Mouse (Mus musculus): ENCODE data around the gene Cnnm2. TPM values are rescaled to one million over a fixed set of nuclear protein-coding genes. Genes with fewer than 3 reads are reported as not detected.

Cnnm2 gene
- polyA plus RNA-seq, 1 experiment, result 15.5 TPM

DNA sequence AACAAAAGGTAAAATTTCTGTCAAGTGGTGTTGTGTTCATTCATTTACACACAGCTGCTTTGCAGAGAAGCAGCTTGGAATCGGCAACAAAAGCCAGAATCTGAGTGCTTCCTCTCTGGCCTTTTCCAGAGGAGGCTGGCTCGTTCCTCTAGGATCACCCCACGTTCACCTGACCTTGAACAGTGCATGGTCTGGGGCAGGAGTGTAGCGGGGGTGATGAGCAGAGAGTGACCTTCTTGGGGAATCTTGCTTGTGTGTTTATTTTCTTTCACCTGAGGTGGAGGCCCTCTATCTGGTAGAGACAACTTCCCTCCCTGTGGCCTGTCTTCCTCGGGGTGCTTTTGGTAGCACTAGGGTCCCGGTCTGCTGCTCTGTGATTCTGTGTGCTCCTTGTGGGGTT lies 94.8 kb downstream of the Cnnm2 start:
- TF ChIP-seq CTCF (IDR thresholded peaks at IDR 0.05; ENCODE audit: borderline replicate concordance, extremely low read depth, insufficient read depth, insufficient read length), result no peak
- no peak for TF ChIP-seq POLR2A (IDR thresholded peaks at IDR 0.05; ENCODE audit: borderline replicate concordance, extremely low read depth, insufficient read depth, insufficient read length, poor library complexity, severe bottlenecking)
- DNase-seq (ENCODE audit: low read depth), result no peak

DNA sequence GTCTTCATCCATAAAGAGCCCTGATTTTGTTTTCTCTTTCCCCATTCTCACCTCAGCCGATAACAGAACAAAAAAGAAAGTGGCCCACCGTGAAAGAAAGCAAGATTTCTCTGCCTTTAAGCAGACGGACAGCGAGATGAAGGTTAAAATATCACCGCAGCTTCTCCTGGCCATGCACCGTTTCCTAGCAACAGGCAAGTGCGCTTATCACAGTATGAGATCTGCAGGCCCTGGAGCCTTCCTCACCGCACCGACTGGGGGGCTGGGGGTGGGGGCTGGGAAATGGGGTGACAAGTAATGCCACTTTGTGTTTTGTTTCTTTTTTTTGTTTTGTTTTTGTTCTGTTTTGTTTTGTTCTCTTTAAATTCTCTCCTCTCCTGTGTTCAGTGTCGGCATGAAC lies 95.4 kb downstream of the Cnnm2 start:
- TF ChIP-seq CTCF (IDR thresholded peaks at IDR 0.05; ENCODE audit: borderline replicate concordance, extremely low read depth, insufficient read depth, insufficient read length) (no peak), POLR2A (IDR thresholded peaks at IDR 0.05; ENCODE audit: borderline replicate concordance, extremely low read depth, insufficient read depth, insufficient read length, poor library complexity, severe bottlenecking) (no peak)
- DNase-seq (ENCODE audit: low read depth), result peak; percentile 58

- DNase-seq (ENCODE audit: low read depth), result peak; percentile 57
- TF ChIP-seq CTCF (IDR thresholded peaks at IDR 0.05; ENCODE audit: borderline replicate concordance, extremely low read depth, insufficient read depth, insufficient read length), result peak; percentile 24; the same call in 1 of the 2 replicates
- no peak for TF ChIP-seq POLR2A (IDR thresholded peaks at IDR 0.05; ENCODE audit: borderline replicate concordance, extremely low read depth, insufficient read depth, insufficient read length, poor library complexity, severe bottlenecking)
Measured at GRCm38 (mm10) chr19:46857277-46857989, 96.0 kb downstream of the Cnnm2 start.

GRCm38 (mm10) chr19:46858200-46858599 lies 96.8 kb downstream of the Cnnm2 start:
- TF ChIP-seq POLR2A (IDR thresholded peaks at IDR 0.05; ENCODE audit: borderline replicate concordance, extremely low read depth, insufficient read depth, insufficient read length, poor library complexity, severe bottlenecking) (no peak), CTCF (IDR thresholded peaks at IDR 0.05; ENCODE audit: borderline replicate concordance, extremely low read depth, insufficient read depth, insufficient read length) (no peak)
- DNase-seq (ENCODE audit: low read depth), result no peak

DNA sequence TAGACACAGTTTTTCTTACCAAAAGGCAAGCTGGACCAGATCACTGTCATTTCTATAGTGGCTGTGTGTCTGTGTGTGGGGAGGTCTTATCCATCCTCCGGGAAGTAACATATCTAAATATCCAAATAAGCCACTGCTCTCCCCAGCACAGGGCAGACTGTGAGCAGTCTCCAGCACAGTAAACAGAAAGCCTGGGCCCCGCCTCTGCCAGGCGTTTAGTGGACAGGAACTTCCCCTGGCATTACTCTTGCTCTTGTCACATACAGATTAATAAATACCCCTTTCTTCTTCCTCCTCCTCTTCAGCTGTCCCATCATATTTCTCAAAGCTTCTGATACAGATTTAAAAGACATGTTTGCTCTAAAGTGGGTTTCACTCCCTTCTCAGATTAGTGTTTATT lies 101.2 kb downstream of the Cnnm2 start:
- no peak for DNase-seq (ENCODE audit: low read depth)
- no peak for TF ChIP-seq POLR2A (IDR thresholded peaks at IDR 0.05; ENCODE audit: borderline replicate concordance, extremely low read depth, insufficient read depth, insufficient read length, poor library complexity, severe bottlenecking)
- TF ChIP-seq CTCF (IDR thresholded peaks at IDR 0.05; ENCODE audit: borderline replicate concordance, extremely low read depth, insufficient read depth, insufficient read length), result no peak

DNA sequence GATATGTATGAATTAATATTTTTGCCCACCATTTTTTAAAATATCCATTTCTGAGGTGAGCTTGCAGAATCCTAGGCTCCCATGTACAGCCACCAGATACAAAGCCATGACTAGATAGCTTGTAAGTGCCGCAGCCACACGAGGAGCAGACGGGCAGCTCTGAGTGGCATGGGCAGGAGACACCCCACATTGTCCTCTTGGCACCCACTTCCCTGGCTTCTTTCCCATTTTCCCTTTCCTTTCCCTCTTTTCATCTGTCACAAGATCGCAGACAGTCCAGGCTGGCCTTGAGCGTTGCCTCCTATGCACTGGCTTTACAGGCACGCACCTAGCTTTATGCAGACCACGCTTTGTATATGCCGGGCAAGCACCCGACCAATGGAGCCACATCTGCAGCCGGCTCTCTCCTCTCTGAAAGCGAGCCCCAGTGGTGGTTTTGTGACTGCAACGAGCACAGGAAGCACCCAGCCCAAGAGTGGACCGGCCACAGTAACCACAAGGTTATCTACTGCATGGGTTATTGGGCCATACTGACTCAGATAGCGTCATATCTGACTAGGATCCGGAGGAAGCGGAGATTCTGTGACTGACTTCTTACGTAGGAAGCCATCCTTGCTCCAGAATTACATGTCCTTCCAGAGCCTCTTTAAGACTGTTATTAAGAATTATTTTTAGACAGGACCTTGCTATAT lies 102.0 kb downstream of the Cnnm2 start:
- DNase-seq (ENCODE audit: low read depth), result no peak
- TF ChIP-seq POLR2A (IDR thresholded peaks at IDR 0.05; ENCODE audit: borderline replicate concordance, extremely low read depth, insufficient read depth, insufficient read length, poor library complexity, severe bottlenecking), result no peak
- no peak for TF ChIP-seq CTCF (IDR thresholded peaks at IDR 0.05; ENCODE audit: borderline replicate concordance, extremely low read depth, insufficient read depth, insufficient read length)

DNA sequence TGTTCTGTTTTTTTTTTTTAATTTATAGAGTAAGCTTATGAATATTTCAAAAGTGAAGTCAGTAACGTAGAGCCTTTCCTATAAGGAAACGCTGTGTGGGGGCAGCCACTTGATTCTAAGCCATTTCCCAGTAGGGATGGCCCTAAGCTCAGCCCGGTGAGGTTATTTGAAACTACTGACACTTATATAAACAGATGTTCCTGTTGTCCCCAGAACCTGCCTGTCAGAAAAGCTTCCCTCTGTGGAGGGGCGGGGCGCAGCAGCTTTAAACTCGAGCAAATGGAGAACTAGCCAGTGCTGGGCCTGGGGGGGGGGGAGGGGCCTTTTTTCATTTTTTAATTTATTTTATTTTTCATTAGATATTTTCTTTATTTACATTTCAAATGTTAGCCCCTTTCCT lies 102.7 kb downstream of the Cnnm2 start:
- TF ChIP-seq CTCF (IDR thresholded peaks at IDR 0.05; ENCODE audit: borderline replicate concordance, extremely low read depth, insufficient read depth, insufficient read length) (no peak), POLR2A (IDR thresholded peaks at IDR 0.05; ENCODE audit: borderline replicate concordance, extremely low read depth, insufficient read depth, insufficient read length, poor library complexity, severe bottlenecking) (no peak)
- DNase-seq (ENCODE audit: low read depth), result no peak

DNA sequence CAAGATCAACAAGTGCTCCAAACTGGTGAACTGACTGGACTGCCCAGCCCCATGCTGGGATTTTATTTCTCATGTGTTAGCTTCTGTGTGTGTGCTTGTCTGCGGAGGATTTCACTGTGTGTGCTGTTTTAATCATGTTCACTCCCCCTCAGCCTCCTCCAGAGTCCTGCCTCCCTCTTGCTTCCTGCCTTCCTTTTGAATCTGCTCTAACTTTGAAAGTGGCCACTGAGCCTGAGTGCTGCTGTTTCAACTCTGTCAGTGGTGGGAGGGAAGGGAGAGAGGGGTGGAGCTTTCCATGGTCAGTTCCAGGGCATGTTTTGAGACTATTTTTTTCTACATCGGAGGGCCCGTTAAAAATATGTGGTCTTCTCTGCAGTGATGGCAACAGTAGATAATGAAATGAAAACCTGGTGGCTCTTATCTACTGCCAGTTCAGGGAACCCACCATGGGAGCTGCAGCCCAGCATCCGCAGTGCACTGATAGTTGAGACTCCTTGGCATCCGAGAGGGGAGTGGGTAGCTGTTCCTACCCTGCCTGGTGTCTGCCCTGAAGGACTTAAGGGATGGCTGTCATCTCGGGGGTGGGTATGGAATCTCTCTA lies 103.4 kb downstream of the Cnnm2 start:
- DNase-seq (ENCODE audit: low read depth), result no peak
- TF ChIP-seq CTCF (IDR thresholded peaks at IDR 0.05; ENCODE audit: borderline replicate concordance, extremely low read depth, insufficient read depth, insufficient read length) (no peak), POLR2A (IDR thresholded peaks at IDR 0.05; ENCODE audit: borderline replicate concordance, extremely low read depth, insufficient read depth, insufficient read length, poor library complexity, severe bottlenecking) (no peak)

GRCm38 (mm10) chr19:46865381-46865780 lies 104.0 kb downstream of the Cnnm2 start:
- DNase-seq (ENCODE audit: low read depth), result no peak
- TF ChIP-seq CTCF (IDR thresholded peaks at IDR 0.05; ENCODE audit: borderline replicate concordance, extremely low read depth, insufficient read depth, insufficient read length) (no peak), POLR2A (IDR thresholded peaks at IDR 0.05; ENCODE audit: borderline replicate concordance, extremely low read depth, insufficient read depth, insufficient read length, poor library complexity, severe bottlenecking) (no peak)

DNA sequence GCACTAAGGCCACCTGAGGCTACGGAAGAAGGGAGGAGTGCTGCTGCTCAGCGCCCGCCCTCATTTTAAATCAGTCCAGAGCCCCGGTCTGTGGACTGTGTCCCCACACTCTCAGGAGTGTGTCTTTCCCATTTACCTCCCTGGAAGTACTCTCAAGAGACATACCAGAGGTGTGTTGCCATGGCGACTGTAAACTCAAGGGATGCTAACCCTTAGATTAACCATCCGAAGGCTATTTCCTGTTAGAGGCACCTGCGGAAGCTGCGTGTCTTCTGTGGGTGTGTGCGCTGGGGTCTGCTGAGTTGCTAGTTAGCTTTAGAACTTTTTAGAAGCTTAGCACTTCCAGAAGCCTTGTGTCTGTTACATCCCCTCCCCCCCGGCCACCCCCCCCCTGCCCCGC lies 107.7 kb downstream of the Cnnm2 start:
- DNase-seq (ENCODE audit: low read depth), result no peak
- TF ChIP-seq POLR2A (IDR thresholded peaks at IDR 0.05; ENCODE audit: borderline replicate concordance, extremely low read depth, insufficient read depth, insufficient read length, poor library complexity, severe bottlenecking) (no peak), CTCF (IDR thresholded peaks at IDR 0.05; ENCODE audit: borderline replicate concordance, extremely low read depth, insufficient read depth, insufficient read length) (no peak)

DNA sequence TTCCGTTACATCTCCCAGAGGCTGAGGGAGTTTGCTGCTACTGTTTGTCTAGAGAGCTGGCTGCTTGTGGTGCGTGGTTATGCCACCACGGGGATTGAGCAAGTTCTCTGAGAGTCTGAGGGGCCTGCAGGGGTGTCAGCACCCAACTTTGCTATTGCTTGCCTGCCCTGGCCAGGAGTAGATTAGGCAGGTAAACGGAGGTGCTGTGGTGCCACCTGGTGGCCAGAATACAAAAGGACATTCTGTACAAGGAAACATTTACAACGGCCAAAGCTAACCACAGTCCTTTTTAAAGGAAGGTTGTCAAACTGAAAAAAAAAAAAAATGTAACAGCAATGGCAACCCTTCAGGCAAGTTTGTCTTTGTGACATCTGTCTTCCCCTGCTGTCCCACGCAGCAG lies 108.1 kb downstream of the Cnnm2 start:
- TF ChIP-seq POLR2A (IDR thresholded peaks at IDR 0.05; ENCODE audit: borderline replicate concordance, extremely low read depth, insufficient read depth, insufficient read length, poor library complexity, severe bottlenecking) (no peak), CTCF (IDR thresholded peaks at IDR 0.05; ENCODE audit: borderline replicate concordance, extremely low read depth, insufficient read depth, insufficient read length) (peak; percentile 83; the same call in 1 of the 2 replicates)
- DNase-seq (ENCODE audit: low read depth), result peak; percentile 87
